Mouse (Mus musculus): ENCODE results near the gene Cstf2. TPM values are rescaled to one million over a fixed set of nuclear protein-coding genes. Genes with fewer than 3 reads are reported as not detected.

Gene Cstf2
- 35.7 and 36.5 TPM in 2 replicates for polyA plus RNA-seq (2015; fragmentation: Nextera tagmentation; extraction: Ambion mirVana)

- peak; percentile 99 for ATAC-seq (ENCODE audit: insufficient read depth, low FRiP score)
- Histone ChIP-seq H3K27ac (ENCODE audit: low read length) (peak within 1 kb of the TSS; percentile 87), H3K9ac (ENCODE audit: low read length) (peak within 1 kb of the TSS; percentile 76), H3K36me3 (ENCODE audit: control insufficient read depth, insufficient read depth, low read length) (0 out of 2 replicates have a peak, but pooled peaks cover 1% of the 10 kb centered on the region), H3K4me1 (ENCODE audit: control insufficient read depth, insufficient read depth, low read length) (no peaks in the 10 kb centered on the region), H3K4me3 (replicated peaks; ENCODE audit: low read length) (peak within 1 kb of the TSS; percentile 64), H3K27me3 (ENCODE audit: control insufficient read depth, insufficient read depth, low read length) (no peaks in the 10 kb centered on the region), H3K9me3 (replicated peaks; ENCODE audit: control insufficient read depth, low read length) (no peaks in the 10 kb centered on the region), H3K4me2 (ENCODE audit: low read depth, low read length) (peak within 1 kb of the TSS; percentile 45)
- 18% methylated on average over 77 of the region's 77 CpGs for WGBS
Observed at GRCm38 (mm10) chrX:134058987-134059712, at the start of gene Cstf2. Cstf2 (plus strand) TSS chrX:134059187.

- Histone ChIP-seq H3K4me1 (ENCODE audit: control insufficient read depth, insufficient read depth, low read length) (no peaks in the 10 kb centered on the region), H3K36me3 (ENCODE audit: control insufficient read depth, insufficient read depth, low read length) (no peaks in the 10 kb centered on the region), H3K9me3 (replicated peaks; ENCODE audit: control insufficient read depth, low read length) (no peaks in the 10 kb centered on the region), H3K9ac (ENCODE audit: low read length) (no peak overlapping the region), H3K27me3 (ENCODE audit: control insufficient read depth, insufficient read depth, low read length) (no peaks in the 10 kb centered on the region; the same call in 1 of the 2 replicates), H3K4me3 (replicated peaks; ENCODE audit: low read length) (no peak overlapping the region), H3K27ac (ENCODE audit: low read length) (no peak overlapping the region), H3K4me2 (ENCODE audit: low read depth, low read length) (no peak overlapping the region)
- 14% methylated on average over 9 of the region's 9 CpGs for WGBS
- ATAC-seq (ENCODE audit: insufficient read depth, low FRiP score) = no peak
Observed at GRCm38 (mm10) chrX:134019005-134019404, 40.0 kb upstream of the Cstf2 start.

- Histone ChIP-seq H3K27ac (ENCODE audit: low read length) (no peak overlapping the region), H3K27me3 (ENCODE audit: control insufficient read depth, insufficient read depth, low read length) (no peaks in the 10 kb centered on the region; the same call in 1 of the 2 replicates), H3K4me2 (ENCODE audit: low read depth, low read length) (no peak overlapping the region), H3K4me1 (ENCODE audit: control insufficient read depth, insufficient read depth, low read length) (no peaks in the 10 kb centered on the region), H3K36me3 (ENCODE audit: control insufficient read depth, insufficient read depth, low read length) (no peaks in the 10 kb centered on the region), H3K9ac (ENCODE audit: low read length) (no peak overlapping the region), H3K9me3 (replicated peaks; ENCODE audit: control insufficient read depth, low read length) (no peaks in the 10 kb centered on the region), H3K4me3 (replicated peaks; ENCODE audit: low read length) (no peak overlapping the region)
- 38% methylated on average over 5 of the region's 5 CpGs for WGBS
- no peak for ATAC-seq (ENCODE audit: insufficient read depth, low FRiP score)
Observed at GRCm38 (mm10) chrX:134020664-134021063, 38.3 kb upstream of the Cstf2 start.

- WGBS = 49% methylated on average over 1 of the region's 1 CpGs
- Histone ChIP-seq H3K4me1 (ENCODE audit: control insufficient read depth, insufficient read depth, low read length) (no peaks in the 10 kb centered on the region), H3K27ac (ENCODE audit: low read length) (no peak overlapping the region), H3K9me3 (replicated peaks; ENCODE audit: control insufficient read depth, low read length) (no peaks in the 10 kb centered on the region), H3K9ac (ENCODE audit: low read length) (no peak overlapping the region), H3K4me2 (ENCODE audit: low read depth, low read length) (no peak overlapping the region), H3K4me3 (replicated peaks; ENCODE audit: low read length) (no peak overlapping the region), H3K36me3 (ENCODE audit: control insufficient read depth, insufficient read depth, low read length) (no peaks in the 10 kb centered on the region), H3K27me3 (ENCODE audit: control insufficient read depth, insufficient read depth, low read length) (no peaks in the 10 kb centered on the region)
- ATAC-seq (ENCODE audit: insufficient read depth, low FRiP score) = no peak
Observed at GRCm38 (mm10) chrX:134048994-134049393, 10.0 kb upstream of the Cstf2 start.

GRCm38 (mm10) chrX:134056897-134057296 lies 2.1 kb upstream of the Cstf2 start:
- Histone ChIP-seq H3K9me3 (replicated peaks; ENCODE audit: control insufficient read depth, low read length) (no peaks in the 10 kb centered on the region), H3K9ac (ENCODE audit: low read length) (no peak overlapping the region), H3K4me3 (replicated peaks; ENCODE audit: low read length) (no peak overlapping the region), H3K36me3 (ENCODE audit: control insufficient read depth, insufficient read depth, low read length) (no peaks in the 10 kb centered on the region), H3K4me2 (ENCODE audit: low read depth, low read length) (no peak overlapping the region), H3K27me3 (ENCODE audit: control insufficient read depth, insufficient read depth, low read length) (no peaks in the 10 kb centered on the region), H3K27ac (ENCODE audit: low read length) (no peak overlapping the region), H3K4me1 (ENCODE audit: control insufficient read depth, insufficient read depth, low read length) (no peaks in the 10 kb centered on the region)
- no peak for ATAC-seq (ENCODE audit: insufficient read depth, low FRiP score)
- 87% methylated on average over 2 of the region's 2 CpGs for WGBS

GRCm38 (mm10) chrX:134058040-134058875 lies 729 bp upstream of the Cstf2 start:
- H3K4me2 ChIP-seq (ENCODE audit: low read depth, low read length) = peak overlapping the region; percentile 45
- no peaks in the 10 kb centered on the region for H3K36me3 ChIP-seq (ENCODE audit: control insufficient read depth, insufficient read depth, low read length)
- no peak for ATAC-seq (ENCODE audit: insufficient read depth, low FRiP score)
- H3K4me3 ChIP-seq (replicated peaks; ENCODE audit: low read length) = peak overlapping the region; percentile 64
- H3K9me3 ChIP-seq (replicated peaks; ENCODE audit: control insufficient read depth, low read length) = no peaks in the 10 kb centered on the region
- no peaks in the 10 kb centered on the region for H3K27me3 ChIP-seq (ENCODE audit: control insufficient read depth, insufficient read depth, low read length)
- H3K9ac ChIP-seq (ENCODE audit: low read length) = no peak overlapping the region
- H3K4me1 ChIP-seq (ENCODE audit: control insufficient read depth, insufficient read depth, low read length) = no peaks in the 10 kb centered on the region
- 64% methylated on average over 14 of the region's 14 CpGs for WGBS
- H3K27ac ChIP-seq (ENCODE audit: low read length) = no peak overlapping the region

- WGBS = 17% methylated on average over 10 of the region's 10 CpGs
- no peaks in the 10 kb centered on the region for H3K4me1 ChIP-seq (ENCODE audit: control insufficient read depth, insufficient read depth, low read length)
Observed at GRCm38 (mm10) chrX:134059764-134060163, 777 bp downstream of the Cstf2 start.

GRCm38 (mm10) chrX:134085453-134085852 lies 26.5 kb downstream of the Cstf2 start:
- H3K4me1 ChIP-seq (ENCODE audit: control insufficient read depth, insufficient read depth, low read length) = no peaks in the 10 kb centered on the region
- no peak for ATAC-seq (ENCODE audit: insufficient read depth, low FRiP score)
- H3K9me3 ChIP-seq (replicated peaks; ENCODE audit: control insufficient read depth, low read length) = no peaks in the 10 kb centered on the region
- WGBS = 96% methylated on average over 1 of the region's 1 CpGs
- H3K4me3 ChIP-seq (replicated peaks; ENCODE audit: low read length) = no peak overlapping the region
- no peaks in the 10 kb centered on the region for H3K27me3 ChIP-seq (ENCODE audit: control insufficient read depth, insufficient read depth, low read length)
- no peak overlapping the region for H3K27ac ChIP-seq (ENCODE audit: low read length)
- no peaks in the 10 kb centered on the region for H3K36me3 ChIP-seq (ENCODE audit: control insufficient read depth, insufficient read depth, low read length)
- H3K4me2 ChIP-seq (ENCODE audit: low read depth, low read length) = no peak overlapping the region
- no peak overlapping the region for H3K9ac ChIP-seq (ENCODE audit: low read length)

More at GRCm38 (mm10) chrX:134059764-134060163, 777 bp downstream of the Cstf2 start:
- Histone ChIP-seq H3K4me2 (ENCODE audit: low read depth, low read length) (peak overlapping the region; percentile 45), H3K36me3 (ENCODE audit: control insufficient read depth, insufficient read depth, low read length) (0 out of 2 replicates have a peak, but pooled peaks cover 4% of the 10 kb centered on the region), H3K9me3 (replicated peaks; ENCODE audit: control insufficient read depth, low read length) (no peaks in the 10 kb centered on the region), H3K4me3 (replicated peaks; ENCODE audit: low read length) (peak overlapping the region; percentile 64), H3K27ac (ENCODE audit: low read length) (peak overlapping the region; percentile 87), H3K9ac (ENCODE audit: low read length) (peak overlapping the region; percentile 76), H3K27me3 (ENCODE audit: control insufficient read depth, insufficient read depth, low read length) (no peaks in the 10 kb centered on the region)
- ATAC-seq (ENCODE audit: insufficient read depth, low FRiP score) = no peak

- Histone ChIP-seq H3K27ac (ENCODE audit: low read length) (no peak overlapping the region), H3K4me3 (replicated peaks; ENCODE audit: low read length) (no peak overlapping the region), H3K9ac (ENCODE audit: low read length) (no peak overlapping the region), H3K36me3 (ENCODE audit: control insufficient read depth, insufficient read depth, low read length) (no peaks in the 10 kb centered on the region), H3K9me3 (replicated peaks; ENCODE audit: control insufficient read depth, low read length) (no peaks in the 10 kb centered on the region), H3K4me2 (ENCODE audit: low read depth, low read length) (no peak overlapping the region), H3K27me3 (ENCODE audit: control insufficient read depth, insufficient read depth, low read length) (no peaks in the 10 kb centered on the region), H3K4me1 (ENCODE audit: control insufficient read depth, insufficient read depth, low read length) (no peaks in the 10 kb centered on the region)
- 63% methylated on average over 2 of the region's 2 CpGs for WGBS
- ATAC-seq (ENCODE audit: insufficient read depth, low FRiP score) = no peak
Observed at GRCm38 (mm10) chrX:134102641-134103040, 43.7 kb downstream of the Cstf2 start.
